Mouse (Mus musculus): ENCODE measurements around the gene Efcab6. TPM values are rescaled to one million over a fixed set of nuclear protein-coding genes. Genes with fewer than 3 reads are reported as not detected.

Efcab6 gene
- polyA plus RNA-seq, 1 experiment, result not detected

GRCm38 (mm10) chr15:83955948-83956707 is 109.1 kb downstream of the Efcab6 start:
- no peak for TF ChIP-seq GATA1 (IDR thresholded peaks at IDR 0.05; ENCODE audit: low read length)

- TF ChIP-seq GATA1 (IDR thresholded peaks at IDR 0.05; ENCODE audit: low read length), result no peak
Measured at GRCm38 (mm10) chr15:83949729-83950491, 115.3 kb downstream of the Efcab6 start.

GRCm38 (mm10) chr15:83939703-83940102 is 125.5 kb downstream of the Efcab6 start:
- TF ChIP-seq GATA1 (IDR thresholded peaks at IDR 0.05; ENCODE audit: low read length), result no peak

GRCm38 (mm10) chr15:83938466-83938865 is 126.7 kb downstream of the Efcab6 start:
- no peak for TF ChIP-seq GATA1 (IDR thresholded peaks at IDR 0.05; ENCODE audit: low read length)

GRCm38 (mm10) chr15:83936506-83936905 is 128.7 kb downstream of the Efcab6 start:
- no peak for TF ChIP-seq GATA1 (IDR thresholded peaks at IDR 0.05; ENCODE audit: low read length)

- no peak for TF ChIP-seq GATA1 (IDR thresholded peaks at IDR 0.05; ENCODE audit: low read length)
Measured at GRCm38 (mm10) chr15:83934816-83935215, 130.4 kb downstream of the Efcab6 start.

GRCm38 (mm10) chr15:83925338-83925737 is 139.8 kb downstream of the Efcab6 start:
- TF ChIP-seq GATA1 (IDR thresholded peaks at IDR 0.05; ENCODE audit: low read length), result no peak

GRCm38 (mm10) chr15:83924656-83925055 is 140.5 kb downstream of the Efcab6 start:
- TF ChIP-seq GATA1 (IDR thresholded peaks at IDR 0.05; ENCODE audit: low read length), result no peak

GRCm38 (mm10) chr15:83915376-83915775 is 149.8 kb downstream of the Efcab6 start:
- TF ChIP-seq GATA1 (IDR thresholded peaks at IDR 0.05; ENCODE audit: low read length), result no peak

- no peak for TF ChIP-seq GATA1 (IDR thresholded peaks at IDR 0.05; ENCODE audit: low read length)
Measured at GRCm38 (mm10) chr15:83913028-83913714, 152.0 kb downstream of the Efcab6 start.

- no peak for TF ChIP-seq GATA1 (IDR thresholded peaks at IDR 0.05; ENCODE audit: low read length)
Measured at GRCm38 (mm10) chr15:83906472-83906871, 158.7 kb downstream of the Efcab6 start.

GRCm38 (mm10) chr15:83897286-83897685 is 167.9 kb downstream of the Efcab6 start:
- no peak for TF ChIP-seq GATA1 (IDR thresholded peaks at IDR 0.05; ENCODE audit: low read length)

GRCm38 (mm10) chr15:83896011-83896410 is 169.2 kb downstream of the Efcab6 start:
- TF ChIP-seq GATA1 (IDR thresholded peaks at IDR 0.05; ENCODE audit: low read length), result no peak

- no peak for TF ChIP-seq GATA1 (IDR thresholded peaks at IDR 0.05; ENCODE audit: low read length)
Measured at GRCm38 (mm10) chr15:83894261-83894660, 170.9 kb downstream of the Efcab6 start.

- no peak for TF ChIP-seq GATA1 (IDR thresholded peaks at IDR 0.05; ENCODE audit: low read length)
Measured at GRCm38 (mm10) chr15:83892871-83893270, 172.3 kb downstream of the Efcab6 start.

GRCm38 (mm10) chr15:83884291-83884690 is 180.9 kb downstream of the Efcab6 start:
- TF ChIP-seq GATA1 (IDR thresholded peaks at IDR 0.05; ENCODE audit: low read length), result no peak
